Mouse (Mus musculus): ENCODE measurements around the gene Wipi2.

Wipi2 gene

DNA sequence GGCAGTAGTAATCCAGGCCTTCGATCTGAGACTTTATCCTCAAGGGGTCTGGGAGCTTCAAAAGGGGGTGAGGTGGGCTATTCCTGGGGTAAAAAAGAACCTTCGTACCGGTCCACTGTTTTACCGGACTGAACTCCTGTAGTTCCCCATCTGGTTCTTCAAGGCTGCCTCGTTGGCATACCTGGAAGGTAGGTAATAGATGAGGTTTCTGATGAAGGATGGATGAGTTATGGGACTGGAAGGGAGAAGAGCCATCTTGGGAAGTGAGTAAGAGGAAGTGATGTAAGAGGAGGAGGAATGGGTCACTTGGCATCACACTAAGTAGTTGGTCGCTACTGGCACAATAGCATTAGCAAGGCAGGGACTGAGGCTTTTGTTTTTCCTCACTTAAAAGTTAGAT is 2.7 kb downstream of the Wipi2 start:
- in situ Hi-C loops (cut with MboI, MseI): no loop called here

DNA sequence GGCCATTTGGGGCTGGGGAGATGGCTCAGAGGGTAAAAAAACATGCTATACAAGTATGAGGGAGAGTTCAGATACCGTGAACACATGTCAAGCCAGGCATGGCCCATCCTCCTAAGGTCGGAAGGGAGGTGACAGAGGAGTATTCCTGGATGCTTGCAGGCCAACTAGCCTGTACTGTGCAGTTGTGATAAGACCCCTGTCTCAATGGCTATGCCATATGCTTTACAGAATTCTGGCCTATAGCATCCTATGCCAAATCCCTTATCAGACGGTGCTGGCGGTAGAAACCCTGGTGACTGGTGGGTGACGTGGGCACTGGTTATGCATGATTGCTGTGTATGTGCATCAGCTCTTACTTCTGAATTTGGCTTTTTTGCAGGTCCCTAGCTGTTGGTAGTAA is 10.3 kb downstream of the Wipi2 start:
- in situ Hi-C loops (cut with MboI, MseI): no loop called here

DNA sequence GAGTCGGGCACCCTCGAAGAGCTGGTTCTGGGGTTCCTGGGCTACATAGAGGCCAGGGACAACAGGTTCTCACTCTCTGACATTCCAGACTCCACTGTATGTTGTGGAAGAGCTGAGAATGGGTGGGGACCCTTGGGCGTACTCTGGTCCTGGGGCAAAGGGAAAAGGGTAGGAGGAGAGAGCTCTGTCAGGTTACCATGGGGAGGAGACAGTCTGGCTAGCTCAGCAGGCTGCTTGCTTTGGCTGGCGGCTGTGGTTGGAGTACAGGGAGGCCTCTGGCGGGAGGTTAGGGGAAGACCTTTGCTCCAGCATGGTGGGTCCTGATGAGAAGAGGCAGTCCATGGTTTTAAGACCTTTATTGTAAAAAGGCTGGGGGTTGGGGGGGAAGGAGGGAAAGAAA is 12.6 kb downstream of the Wipi2 start:
- in situ Hi-C loops (cut with MboI, MseI): no loop called here

DNA sequence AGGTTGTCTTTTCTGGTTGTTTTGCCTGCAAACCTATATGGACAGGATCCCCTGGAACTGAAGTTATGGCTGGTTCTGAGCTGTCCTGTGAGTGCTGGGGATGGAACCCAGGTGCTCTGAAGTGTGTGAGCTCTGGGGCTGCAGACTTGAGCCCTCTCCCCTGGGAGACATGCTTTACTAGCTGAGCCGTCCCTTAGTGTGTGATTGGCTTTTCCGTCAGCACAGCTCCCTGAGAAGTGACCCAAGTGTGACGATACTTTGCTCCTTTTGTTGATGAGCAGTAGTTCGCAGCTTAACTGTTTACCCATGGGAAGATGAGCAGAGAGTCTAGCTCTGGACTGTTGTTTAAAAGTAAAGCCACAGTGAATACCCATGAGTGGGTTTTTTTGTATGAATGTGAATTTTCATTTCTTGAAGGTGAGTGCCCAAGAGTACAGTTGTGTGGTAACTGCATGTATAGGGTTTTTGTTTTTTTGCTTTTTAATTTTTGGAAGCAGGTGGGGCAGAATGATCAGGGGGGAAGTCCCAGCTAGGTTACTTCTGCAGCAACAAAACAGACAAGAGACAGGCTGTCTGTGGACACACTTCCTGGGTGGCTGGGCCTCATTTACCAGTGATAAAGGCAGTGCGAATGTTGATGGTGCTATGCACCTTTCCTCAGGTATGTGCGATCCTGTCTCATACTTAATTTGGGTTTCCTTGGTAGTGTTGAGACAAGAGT is 14.0 kb downstream of the Wipi2 start:
- in situ Hi-C loops (cut with MboI, MseI): no loop called here

DNA sequence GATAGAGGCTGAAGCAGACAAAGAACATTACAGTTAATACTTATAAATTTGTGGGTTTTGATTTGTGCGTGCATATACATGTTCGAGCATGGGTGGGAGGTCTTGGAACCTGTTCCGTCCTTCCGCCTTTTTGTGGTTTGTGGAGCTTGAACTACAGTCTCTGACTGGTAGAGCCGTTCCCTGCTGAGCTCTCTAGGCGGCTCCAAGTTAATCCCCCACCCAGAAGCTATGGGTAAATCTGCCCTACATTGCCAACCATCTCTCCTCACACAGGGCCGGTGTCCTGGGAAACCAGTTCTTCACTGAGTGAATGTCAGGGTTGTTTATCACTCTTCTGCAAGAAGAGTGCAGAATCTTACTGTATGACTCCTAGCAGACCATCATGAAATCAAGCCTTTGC is 20.7 kb downstream of the Wipi2 start:
- in situ Hi-C loops (cut with MboI, MseI): no loop called here

DNA sequence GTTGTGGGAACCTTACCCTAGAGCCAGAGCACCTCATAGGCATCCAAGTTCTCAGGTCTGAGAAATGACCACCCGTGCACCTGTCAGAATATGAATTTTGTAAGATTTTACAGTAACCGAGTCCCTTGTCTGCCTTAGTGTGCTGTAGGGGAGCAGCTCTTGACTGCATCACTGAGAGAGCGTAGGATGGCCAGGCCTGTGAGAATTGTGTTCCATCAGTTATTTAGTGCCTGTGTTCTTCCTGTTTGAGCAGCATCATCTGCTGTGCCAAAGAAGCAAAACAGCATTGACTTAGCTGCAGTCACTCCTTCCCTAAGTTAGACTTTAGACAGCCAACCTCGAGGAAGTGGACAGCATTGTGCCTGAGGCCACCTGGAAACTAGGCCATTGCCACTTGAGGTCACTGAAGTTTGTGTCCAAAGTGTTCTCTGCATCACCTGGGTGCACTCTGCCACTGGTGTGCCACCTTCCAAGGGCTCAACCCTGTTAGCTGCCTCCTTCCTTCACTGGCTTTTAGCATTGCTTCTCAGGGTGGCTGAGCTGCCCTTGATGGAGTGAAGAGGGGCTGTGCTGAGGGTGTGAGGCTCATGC is 22.1 kb downstream of the Wipi2 start:
- in situ Hi-C loops (cut with MboI, MseI): no loop called here

DNA sequence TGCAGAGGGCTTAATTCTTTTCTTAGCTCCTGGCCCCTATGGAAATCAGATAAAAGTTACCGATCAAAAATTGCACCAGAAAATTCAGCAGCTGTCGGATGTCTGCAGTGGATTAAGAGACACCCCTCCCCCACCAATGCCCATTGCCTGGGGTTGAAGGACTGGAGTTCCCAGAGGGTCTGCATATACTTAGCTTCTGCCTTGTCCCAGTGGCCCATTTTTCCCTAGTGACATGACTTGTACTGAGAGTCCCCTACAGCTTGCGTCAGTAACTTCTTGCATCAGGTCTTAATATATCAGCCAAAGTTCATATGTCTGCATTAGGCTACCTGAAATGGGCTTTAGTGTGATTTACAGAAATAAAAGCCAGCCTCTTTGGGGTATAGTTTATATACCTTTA is 22.9 kb downstream of the Wipi2 start:
- in situ Hi-C loops (cut with MboI, MseI): no loop called here

DNA sequence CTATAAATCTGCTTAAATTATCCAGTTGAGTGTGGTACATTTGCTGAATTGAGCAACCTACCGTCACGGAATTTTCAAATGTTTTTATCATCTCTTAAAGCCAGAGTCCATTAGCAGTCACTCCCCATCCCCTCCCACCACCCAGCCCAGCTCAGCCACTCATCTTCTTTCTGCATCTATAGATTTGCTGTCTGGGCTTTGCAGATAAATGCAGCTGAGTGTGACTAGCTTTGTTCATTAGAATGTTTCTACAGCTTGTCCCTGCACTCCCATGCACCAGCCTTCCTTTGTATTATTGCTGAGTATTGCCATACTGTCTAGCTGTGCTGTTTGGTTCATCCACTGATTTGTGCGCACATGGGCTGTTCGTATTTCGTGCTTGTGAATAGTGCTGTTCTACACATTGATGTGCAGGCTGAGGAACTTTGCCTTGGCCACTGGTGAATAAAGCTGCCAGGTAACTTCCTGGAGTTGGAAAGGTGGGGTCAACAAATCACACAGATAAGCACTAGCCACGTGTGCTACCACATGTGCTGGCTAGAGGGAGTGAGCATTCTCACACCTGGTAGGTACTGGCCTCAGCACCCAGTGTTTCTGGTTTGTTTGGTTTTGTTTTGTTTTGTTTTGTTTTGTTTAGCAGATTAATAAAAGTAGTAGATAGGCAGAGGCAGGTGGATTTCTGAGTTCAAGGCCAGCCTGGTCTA is 23.4 kb downstream of the Wipi2 start:
- in situ Hi-C loops (cut with MboI, MseI): no loop called here

DNA sequence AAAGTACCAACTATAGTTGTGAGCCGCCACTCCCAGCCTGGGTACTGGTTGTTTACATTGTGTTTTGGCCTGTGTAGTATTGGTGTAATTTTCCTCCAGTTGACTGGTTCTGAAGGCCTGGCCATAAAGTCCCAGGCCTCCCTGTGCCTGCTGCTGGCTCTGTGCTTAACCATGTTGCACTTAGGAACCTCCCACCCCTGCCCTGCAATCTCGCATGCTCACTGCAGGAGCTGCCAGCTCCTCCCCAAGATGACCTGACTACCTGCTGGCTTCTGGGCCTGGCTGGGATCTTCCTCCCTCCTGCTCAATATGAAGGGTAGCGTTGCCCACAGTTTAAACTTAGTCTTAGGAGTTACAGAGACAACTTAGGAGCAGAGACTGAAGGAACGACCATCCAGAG is 24.8 kb downstream of the Wipi2 start:
- in situ Hi-C loops (cut with MboI, MseI): no loop called here

DNA sequence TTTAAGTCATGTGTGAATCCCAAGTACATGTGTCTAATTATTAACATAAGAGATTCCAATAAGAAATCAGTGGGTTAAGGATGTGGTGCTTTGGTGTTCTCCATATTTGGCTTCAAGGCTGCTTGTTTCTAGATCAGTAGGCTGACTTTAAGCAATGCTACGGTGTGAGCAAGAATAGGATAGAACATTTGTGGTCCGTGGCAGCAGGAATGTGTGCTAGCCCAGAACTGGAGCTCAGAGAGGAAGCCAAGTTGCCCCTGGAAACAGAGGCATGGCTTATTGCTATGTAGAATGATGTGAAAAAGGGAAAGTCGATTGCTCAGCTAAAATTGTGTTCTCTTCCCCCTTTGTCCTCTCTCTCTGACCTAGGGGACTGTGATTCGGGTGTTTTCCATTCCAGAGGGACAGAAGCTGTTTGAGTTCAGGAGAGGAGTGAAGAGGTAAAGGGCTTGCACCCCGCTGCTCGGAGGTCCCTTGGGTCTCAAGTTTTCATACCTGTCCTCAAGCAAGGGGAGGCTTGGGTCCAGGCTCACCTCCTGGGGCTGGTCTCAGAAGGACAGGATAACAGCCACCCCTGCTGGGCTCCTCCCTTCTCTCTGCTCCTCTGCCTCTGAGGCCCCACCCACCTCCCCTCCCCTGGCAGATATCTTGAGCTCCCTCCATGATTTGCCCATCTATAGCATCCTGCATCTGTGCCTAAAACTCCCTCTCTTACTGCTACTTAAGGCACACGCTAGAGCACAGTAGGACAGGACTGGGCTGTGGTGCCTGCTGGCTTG is 33.3 kb downstream of the Wipi2 start:
- in situ Hi-C loops (cut with MboI, MseI): no loop called here

DNA sequence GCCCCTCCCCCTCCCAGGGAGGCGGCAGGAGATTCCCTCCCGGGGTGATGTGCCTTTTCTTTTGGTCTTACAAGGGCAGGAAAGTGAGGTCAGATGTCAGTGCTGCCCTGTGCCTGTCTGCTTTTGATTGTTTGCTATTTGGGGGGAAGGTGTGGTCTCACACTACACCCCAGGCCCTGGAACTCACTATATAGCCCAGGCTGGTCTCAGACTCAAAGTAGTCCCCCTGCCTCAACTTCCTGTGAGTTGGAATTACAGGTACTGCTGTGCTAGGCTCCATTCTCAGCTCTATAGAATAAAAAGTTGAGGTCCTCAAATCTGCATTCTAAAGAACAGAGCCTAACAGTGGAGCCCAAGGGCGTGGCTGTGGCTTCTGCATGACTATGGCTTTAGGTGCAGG is 40.4 kb downstream of the Wipi2 start:
- in situ Hi-C loops (cut with MboI, MseI): no loop called here

DNA sequence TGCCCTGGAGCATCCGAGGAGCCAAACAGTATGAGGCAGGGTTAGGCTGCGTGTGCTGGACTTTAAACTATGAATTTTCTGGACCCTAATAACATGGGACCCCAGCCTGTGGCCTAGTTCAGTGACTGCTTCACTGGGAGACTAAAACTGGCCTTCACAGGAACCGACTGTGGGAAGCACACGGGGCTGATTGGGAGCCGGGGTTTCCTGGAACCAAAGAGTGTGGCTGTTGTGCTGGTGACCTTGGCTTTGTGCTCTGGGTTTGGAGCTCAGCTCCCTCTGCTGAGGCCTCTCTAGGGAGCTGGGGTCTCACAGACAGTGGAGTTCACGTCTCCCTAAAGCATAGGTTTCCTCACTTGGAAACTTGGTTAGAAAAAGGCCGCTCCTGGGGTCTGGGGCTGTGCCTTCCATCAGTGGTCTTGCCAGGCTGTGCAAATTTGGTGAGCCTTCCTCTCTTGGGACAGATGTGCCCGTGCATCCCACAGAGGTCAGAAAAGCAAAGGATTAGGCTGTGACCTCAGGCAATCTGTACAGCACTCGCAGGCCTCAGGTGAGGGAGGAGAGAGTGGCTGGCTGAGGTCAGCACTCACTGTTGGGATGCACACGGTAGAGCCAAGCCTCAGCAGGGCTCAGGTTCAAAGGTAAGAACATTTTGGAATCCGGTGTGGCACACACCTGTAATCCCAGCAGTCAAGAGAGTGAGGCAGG is 41.2 kb downstream of the Wipi2 start:
- in situ Hi-C loops (cut with MboI, MseI): no loop called here

DNA sequence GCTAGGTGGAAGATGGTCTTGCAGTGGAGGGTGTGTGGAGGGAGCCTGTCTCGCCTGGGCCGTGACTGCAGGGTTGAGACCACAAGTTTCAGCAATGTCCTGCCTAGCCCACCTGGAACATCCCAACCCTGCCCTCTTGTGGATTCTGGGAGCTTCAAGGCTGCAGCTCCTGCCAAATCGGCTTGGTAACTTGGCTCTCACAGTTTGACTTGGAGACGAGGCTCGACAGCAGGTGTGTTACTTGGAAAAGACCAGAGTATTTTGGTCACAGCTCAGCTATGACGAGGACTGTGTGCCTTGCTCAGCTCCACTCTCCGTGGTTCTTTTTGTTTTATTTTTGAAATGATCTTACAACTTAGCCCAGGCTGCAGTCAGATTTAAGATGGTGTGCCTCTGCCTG is 42.2 kb downstream of the Wipi2 start:
- in situ Hi-C loops (cut with MboI, MseI): no loop called here

DNA sequence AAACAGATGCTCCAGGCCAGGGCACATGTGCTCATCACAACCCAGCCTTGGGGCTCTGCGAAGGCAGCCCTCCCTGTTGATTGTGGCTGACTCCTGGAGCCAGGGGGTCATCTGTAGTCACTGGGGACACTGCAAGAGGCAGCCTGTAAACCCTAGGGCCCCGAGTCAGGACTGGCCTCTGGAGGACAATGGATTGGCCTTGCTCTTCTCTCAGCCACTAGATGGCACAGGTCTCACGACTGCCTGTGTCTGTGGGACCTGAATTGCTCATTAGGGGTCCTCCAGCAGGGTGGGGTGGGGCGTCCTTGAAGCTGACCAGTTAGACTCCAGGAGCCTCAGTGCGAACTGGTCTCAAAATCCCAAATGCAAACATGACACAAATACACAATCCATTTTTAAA is 45.6 kb downstream of the Wipi2 start:
- in situ Hi-C loops (cut with MboI, MseI): no loop called here

DNA sequence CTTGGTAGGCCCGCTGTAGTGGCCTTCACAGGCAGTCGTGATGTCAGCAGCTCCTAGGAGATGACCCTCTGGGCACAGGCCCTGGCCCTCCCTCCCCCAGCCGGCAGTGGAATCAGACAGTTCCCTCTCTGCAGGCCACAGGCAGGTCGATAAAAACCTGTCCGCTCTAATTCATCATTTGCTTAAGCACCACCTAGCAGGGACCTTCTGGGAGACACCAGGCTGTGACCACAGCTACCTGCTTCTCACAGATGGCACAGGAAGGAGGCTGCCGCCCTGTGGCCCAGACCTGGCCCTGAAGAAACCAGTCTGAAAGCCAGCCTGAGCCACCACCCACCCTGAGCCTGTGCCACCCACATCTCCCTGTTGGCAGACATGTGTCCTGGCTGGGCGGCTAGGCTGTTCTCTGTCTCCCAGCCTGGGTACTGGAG is 50.7 kb downstream of the Wipi2 start:
- in situ Hi-C loops (cut with MboI, MseI): no loop called here

DNA sequence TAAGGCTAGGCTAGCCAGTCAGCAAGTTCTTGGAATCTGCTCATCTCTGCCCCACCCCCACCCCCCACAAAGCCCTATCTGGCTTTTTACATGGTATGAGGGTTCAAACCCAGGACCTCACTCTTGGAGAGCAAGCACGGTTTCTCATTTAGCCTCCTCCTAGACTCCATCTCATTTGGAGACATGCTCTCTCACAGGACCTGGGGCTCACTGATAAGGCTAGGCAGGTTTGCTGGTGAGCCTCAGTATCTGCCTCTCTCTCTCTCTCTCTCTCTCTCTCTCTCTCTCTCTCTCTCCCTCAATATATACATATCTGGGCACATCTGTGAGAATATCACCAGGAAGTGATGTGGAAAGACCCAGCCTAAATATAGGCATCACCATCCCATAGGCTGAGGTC is 51.6 kb downstream of the Wipi2 start:
- in situ Hi-C loops (cut with MboI, MseI): no loop called here

DNA sequence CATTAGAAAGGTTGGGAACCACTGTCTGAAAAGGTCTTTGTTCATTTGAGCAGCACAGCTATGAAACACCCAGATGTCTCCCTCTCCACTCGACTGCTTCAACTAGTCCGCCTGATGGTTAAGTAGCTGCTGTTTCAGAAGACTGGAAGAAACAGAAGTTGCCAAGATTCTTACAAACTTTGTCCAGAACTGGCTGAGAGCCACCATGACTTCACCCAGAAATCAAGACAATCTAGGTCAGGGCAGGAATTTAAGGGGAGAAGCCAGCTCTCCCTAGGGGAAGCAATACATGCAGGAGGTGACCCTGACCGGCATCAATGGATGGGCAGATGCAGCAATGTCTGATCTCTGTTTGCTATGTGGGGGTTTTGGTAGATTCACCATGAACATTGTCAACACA is 54.4 kb downstream of the Wipi2 start:
- in situ Hi-C loops (cut with MboI, MseI): no loop called here

DNA sequence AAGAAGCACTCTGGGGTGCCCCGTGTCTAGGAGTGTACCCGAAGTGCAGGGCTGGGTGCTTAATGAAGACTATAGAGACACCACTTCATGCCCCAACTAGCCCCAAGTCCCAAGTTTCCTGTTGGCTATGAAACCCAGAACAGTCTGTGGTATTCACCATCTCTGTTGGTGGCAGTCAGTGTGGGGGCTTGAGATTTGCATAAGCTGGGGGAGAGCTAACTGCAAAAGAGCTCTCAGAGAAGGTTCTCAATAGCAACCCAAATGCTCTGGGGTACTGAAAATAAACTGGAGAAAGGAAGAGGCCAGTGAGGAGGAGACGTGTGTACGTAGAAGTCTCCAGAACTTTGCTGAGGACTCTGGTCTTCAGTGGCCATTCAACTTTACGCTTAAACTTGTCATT is 55.0 kb downstream of the Wipi2 start:
- in situ Hi-C loops (cut with MboI, MseI): no loop called here

DNA sequence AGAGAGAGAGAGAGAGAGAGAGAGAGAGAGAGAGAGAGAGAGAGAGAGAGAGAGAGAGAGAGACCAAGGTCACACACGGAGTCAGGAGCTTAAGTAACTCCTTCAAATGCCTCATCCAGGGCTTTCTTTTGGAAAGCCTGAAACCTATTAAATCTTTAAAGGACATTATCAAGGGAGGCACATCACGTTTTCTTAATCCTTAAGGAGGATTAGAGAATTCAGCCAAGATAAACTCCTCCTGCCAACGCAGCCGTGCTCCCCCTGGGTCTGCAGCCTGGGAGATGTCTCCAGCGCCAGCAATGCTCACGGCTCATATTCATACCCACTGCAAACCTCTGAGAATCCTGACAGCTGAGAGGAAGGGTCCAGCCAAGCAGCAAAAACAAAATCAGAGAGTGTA is 61.4 kb downstream of the Wipi2 start:
- in situ Hi-C loops (cut with MboI, MseI): no loop called here

DNA sequence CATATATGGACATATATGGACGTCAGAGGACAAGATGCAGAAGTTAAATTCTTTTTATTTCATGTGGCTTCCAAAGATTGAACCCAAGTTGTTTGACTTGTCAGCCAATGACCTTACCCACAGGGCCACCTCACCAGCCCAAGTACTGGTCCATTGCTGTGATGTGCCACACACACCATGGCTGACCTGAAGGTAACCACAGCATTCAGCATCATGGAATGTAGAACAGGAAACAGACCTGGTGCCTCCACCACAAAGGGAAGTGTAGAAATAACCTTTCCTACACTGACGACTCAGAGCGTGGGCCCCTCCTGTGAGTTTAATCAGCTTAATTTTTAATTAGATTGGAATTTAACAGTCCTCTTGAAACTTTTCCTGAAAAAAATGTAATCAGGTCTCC is 62.8 kb downstream of the Wipi2 start:
- in situ Hi-C loops (cut with MboI, MseI): no loop called here

DNA sequence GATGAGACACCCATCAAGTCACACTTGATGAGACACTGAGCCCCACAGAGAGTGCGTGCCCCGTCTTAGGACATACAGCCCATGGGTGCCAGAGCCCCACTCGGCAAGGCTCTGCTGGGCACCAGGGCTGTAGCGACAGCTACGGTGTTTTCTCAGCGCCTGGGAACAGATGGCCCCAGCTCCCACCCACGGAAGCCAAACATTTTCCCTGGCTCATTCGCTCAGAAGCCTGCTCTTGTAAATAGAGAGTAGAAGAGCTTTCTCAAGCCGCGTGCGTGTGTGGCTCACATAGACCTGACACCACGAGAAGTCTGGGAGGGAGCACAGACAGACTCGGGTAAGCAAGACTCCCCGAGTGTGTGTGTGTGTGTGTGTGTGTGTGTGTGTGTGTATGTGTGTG is 64.8 kb downstream of the Wipi2 start, which contains the start of gene Slc29a4:
Gene Slc29a4 (plus strand): TSS at position 265 of the 400 bp plus-strand sequence.
- in situ Hi-C loops (cut with MboI, MseI): no loop called here

Measured in T-helper 1 cell (primary cell).